9 mouse cellular contexts compared by ENCODE assay signal in genomic region chr11:82032678-82033344, GRCm38 (mm10). TPM values are rescaled to one million over a fixed set of nuclear protein-coding genes. Genes with fewer than 3 reads are reported as not detected.
A peak's percentile ranks its signal among the peaks of the same experiment; 100 is the strongest.
DNase-seq lines count a peak whose midpoint lies in the region; TF ChIP-seq lines count a peak whose summit lies in the region.
"Had no signal": no experiment of that assay in that cellular context is flagged by ENCODE, and none has a peak within 500 bp of the region (broad histone marks: within the 10 kb centered on the region; RNA-seq: fewer than 3 reads in every experiment).

No protein-coding gene starts in this region.

- DNase-seq in layer of hippocampus, adult 2 months (ENCODE audit: low spot score in 2 of 2) = no peak
- DNase-seq in layer of hippocampus, postnatal 10 days (ENCODE audit: low spot score in 2 of 2) = no peak
- DNase-seq in heart, postnatal 10 days = peak; percentile 88 to 89
- peak; percentile 61 to 68 for DNase-seq in kidney, postnatal 36 days
- peak; percentile 52 for DNase-seq in ovary, adult 18-20 months (ENCODE audit: low spot score)
- no peak for DNase-seq in frontal cortex, adult 2 months (ENCODE audit: extremely low spot score in 1 of 2, low spot score in 1 of 2)
- no peak for DNase-seq in spleen, postnatal 4 days (ENCODE audit: low spot score in 2 of 2)

- no peak overlapping the region for H3K4me3 ChIP-seq in layer of hippocampus, adult 2 months
- no peak overlapping the region for H3K4me3 ChIP-seq in brown adipose tissue, adult 24 weeks (ENCODE audit: insufficient read depth, low read depth, low read length)

- intact Hi-C loops in heart, postnatal 10 days (cut with DNase I) = no loop called here

- H3K27ac ChIP-seq in layer of hippocampus, adult 2 months = 0 out of 2 replicates have a peak overlapping the region, but pooled peaks have one; percentile 28
- H3K27ac ChIP-seq in brown adipose tissue, adult 24 weeks (replicated peaks; ENCODE audit: low read depth, low read length) = peak overlapping the region; percentile 39

- no peak for TF ChIP-seq CTCF in layer of hippocampus, adult 2 months (conservative IDR thresholded peaks at IDR 0.05)

- H3K4me1 ChIP-seq in brown adipose tissue, adult 24 weeks (ENCODE audit: control insufficient read depth, insufficient read depth, insufficient read length, low read length) = peaks cover 2% of the 10 kb centered on the region; the same call in 1 of the 2 replicates

RNA-seq across cellular contexts. Expression of gene Ccl2, which starts 2.6 kb away (rescaled TPM):
- not detected for total RNA-seq in layer of hippocampus, adult 2 months (2021)
- not detected for total RNA-seq in layer of hippocampus, postnatal 10 days (2021)
- 3.2 and 14.0 TPM in 2 replicates for polyA plus RNA-seq in brown adipose tissue, adult 24 weeks (2012; ENCODE audit: insufficient read depth, insufficient read length, missing spikeins)
- total RNA-seq in heart, postnatal 10 days (2021) = 1 to 10 TPM; 1.2 to 1.8 TPM
- 0.30 and 0.36 TPM in 2 replicates for polyA plus RNA-seq in frontal cortex, adult 2 months (2012; rRNA removed)

RNA-seq across cellular contexts. Expression of gene Gm17268, which starts 5.6 kb away (rescaled TPM):
- not detected for total RNA-seq in layer of hippocampus, adult 2 months (2021)
- not detected for total RNA-seq in layer of hippocampus, postnatal 10 days (2021)
- polyA plus RNA-seq in brown adipose tissue, adult 24 weeks (2012; ENCODE audit: insufficient read depth, insufficient read length, missing spikeins) = not detected in 2 replicates
- not detected for total RNA-seq in heart, postnatal 10 days (2021)
- polyA plus RNA-seq in frontal cortex, adult 2 months (2012; rRNA removed) = not detected in 2 replicates
- total RNA-seq: ES-E14 had no signal

RNA-seq across cellular contexts. Expression of gene Ccl7, which starts 12.7 kb away (rescaled TPM):
- not detected for total RNA-seq in layer of hippocampus, adult 2 months (2021)
- total RNA-seq in layer of hippocampus, postnatal 10 days (2021) = under 1 TPM in 1 of 2 experiments, not detected in 1; 0.64 TPM
- polyA plus RNA-seq in brown adipose tissue, adult 24 weeks (2012; ENCODE audit: insufficient read depth, insufficient read length, missing spikeins) = 3.4 and 10.1 TPM in 2 replicates
- total RNA-seq in heart, postnatal 10 days (2021) = 1 to 10 TPM in 1 of 2 experiments, under 1 TPM in 1; 0.34 to 1.0 TPM
- 0.19 and 0.44 TPM in 2 replicates for polyA plus RNA-seq in frontal cortex, adult 2 months (2012; rRNA removed)

RNA-seq across cellular contexts. Expression of gene Ccl11, which starts 24.8 kb away (rescaled TPM):
- total RNA-seq in layer of hippocampus, adult 2 months (2021) = under 1 TPM in 1 of 2 experiments, not detected in 1; 0.34 TPM
- total RNA-seq in layer of hippocampus, postnatal 10 days (2021) = under 1 TPM; 0.42 to 0.69 TPM
- polyA plus RNA-seq in brown adipose tissue, adult 24 weeks (2012; ENCODE audit: insufficient read depth, insufficient read length, missing spikeins) = 50.1 and 51.7 TPM in 2 replicates
- total RNA-seq in heart, postnatal 10 days (2021) = 1 to 10 TPM in 1 of 2 experiments, under 1 TPM in 1; 0.57 to 1.1 TPM
- polyA plus RNA-seq in frontal cortex, adult 2 months (2012; rRNA removed) = 0.08 and 0.15 TPM in 2 replicates
- total RNA-seq: ES-E14 had no signal

Comparison
In these comparisons a context has a peak if more than half of its experiments do, and no peak if none do; other contexts are left out.
1. DNase-seq: peak in heart, postnatal 10 days (2 of 2), kidney, postnatal 36 days (2 of 2) and ovary, adult 18-20 months (single experiment); none in layer of hippocampus, adult 2 months (0 of 2), layer of hippocampus, postnatal 10 days (0 of 2), frontal cortex, adult 2 months (0 of 2) and spleen, postnatal 4 days (0 of 2).